Mouse (Mus musculus) C2C12 (cell line): ENCODE measurements around the gene Prkcq. TPM values are rescaled to one million over a fixed set of nuclear protein-coding genes. Genes with fewer than 3 reads are reported as not detected.

Experiments used
- H3K27me3 ChIP-seq: one replicate; pipeline ENCODE4 v1.6.1; 2011; ENCODE audit not compliant: control insufficient read depth, insufficient read depth, insufficient read length
- H3K36me3 ChIP-seq: one replicate; pipeline ENCODE4 v1.6.1; 2011; ENCODE audit not compliant: control insufficient read depth, insufficient read depth
- H3K4me3 ChIP-seq: one replicate; pipeline ENCODE4 v1.5.1; 2011; ENCODE audit warnings: mild to moderate bottlenecking, control low read depth; ENCODE audit not compliant: poor library complexity, insufficient read depth, severe bottlenecking
- H3K79me2 ChIP-seq: one replicate; pipeline ENCODE4 v1.6.1; 2011; ENCODE audit not compliant: control insufficient read depth, insufficient read depth
- H3K79me3 ChIP-seq: one replicate; pipeline ENCODE4 v1.6.1; 2011; ENCODE audit warnings: low read depth, control low read depth
- H3ac ChIP-seq: one replicate; pipeline ENCODE3; 2011; ENCODE audit warnings: low read depth; ENCODE audit not compliant: control insufficient read depth, insufficient read length
- CEBPB ChIP-seq: IDR thresholded peaks from one replicate; pipeline ENCODE4 v1.6.1; 2011; ENCODE audit warnings: low read depth, mild to moderate bottlenecking, control low read depth, moderate library complexity
- CTCF ChIP-seq: IDR thresholded peaks from one replicate; pipeline ENCODE4 v1.5.1; 2011; ENCODE audit not compliant: control insufficient read depth, insufficient read depth, insufficient read length
- FOSL1 ChIP-seq: IDR thresholded peaks from one replicate; pipeline ENCODE4 v1.8.0; 2011; ENCODE audit warnings: mild to moderate bottlenecking, low read length; ENCODE audit not compliant: poor library complexity, insufficient read depth, severe bottlenecking
- MAX ChIP-seq: IDR thresholded peaks from one replicate; pipeline ENCODE4 v1.6.1; 2011; ENCODE audit warnings: mild to moderate bottlenecking, control low read depth
- MYOD1 ChIP-seq: IDR thresholded peaks from one replicate; pipeline ENCODE4 v1.6.1; 2011; ENCODE audit warnings: low read depth; ENCODE audit not compliant: control insufficient read depth, insufficient read length
- MYOG ChIP-seq: IDR thresholded peaks from one replicate; pipeline ENCODE4 v1.6.1; 2011; ENCODE audit not compliant: control insufficient read depth, insufficient read length; ENCODE audit errors: extremely low read depth
- USF1 ChIP-seq: IDR thresholded peaks from one replicate; pipeline ENCODE4 v1.6.1; 2011; ENCODE audit warnings: low read depth, mild to moderate bottlenecking, control low read depth, moderate library complexity
- polyA plus RNA-seq: library from polyadenylated mRNA; unstranded; fragments of >200 nt; fragmentation: generic; extraction: Trizol; gene quantifications from one replicate; pipeline ENCODE4 v1.2.1, GENCODE M21; 2012; ENCODE audit warnings: missing spikeins

Prkcq gene
- polyA plus RNA-seq, 1 experiment: 0.05 TPM

DNA sequence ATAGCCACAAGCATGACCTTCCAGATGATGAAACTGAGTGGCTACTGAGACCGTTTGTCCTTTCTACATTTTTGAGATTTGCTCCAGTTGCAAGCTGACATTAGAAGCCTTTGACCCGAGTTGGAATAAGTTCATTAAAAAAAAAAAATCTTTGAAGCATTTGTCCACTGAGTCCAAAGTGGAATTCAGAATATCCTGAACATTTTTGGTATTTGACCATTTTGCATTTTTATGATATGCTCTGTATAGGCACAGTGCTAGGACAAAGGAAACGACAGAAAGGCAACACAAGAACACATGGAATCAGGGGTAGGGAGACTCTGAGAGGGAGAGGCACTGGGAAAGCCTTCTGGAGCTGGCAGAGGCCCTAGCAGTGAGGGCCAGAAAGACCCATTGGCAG is 9.2 kb upstream of the Prkcq start:
- Histone ChIP-seq H3K36me3 (no peaks in the 10 kb centered on the region), H3K79me2 (no peaks in the 10 kb centered on the region), H3ac (no peak overlapping the region), H3K79me3 (no peaks in the 10 kb centered on the region), H3K27me3 (peaks cover 3% of the 10 kb centered on the region), H3K4me3 (no peak overlapping the region)
- no peak for TF ChIP-seq MAX
- no peak for TF ChIP-seq USF1
- TF ChIP-seq MYOG: no peak
- no peak for TF ChIP-seq MYOD1
- no peak for TF ChIP-seq CEBPB
- TF ChIP-seq CTCF: no peak
- TF ChIP-seq FOSL1: no peak

DNA sequence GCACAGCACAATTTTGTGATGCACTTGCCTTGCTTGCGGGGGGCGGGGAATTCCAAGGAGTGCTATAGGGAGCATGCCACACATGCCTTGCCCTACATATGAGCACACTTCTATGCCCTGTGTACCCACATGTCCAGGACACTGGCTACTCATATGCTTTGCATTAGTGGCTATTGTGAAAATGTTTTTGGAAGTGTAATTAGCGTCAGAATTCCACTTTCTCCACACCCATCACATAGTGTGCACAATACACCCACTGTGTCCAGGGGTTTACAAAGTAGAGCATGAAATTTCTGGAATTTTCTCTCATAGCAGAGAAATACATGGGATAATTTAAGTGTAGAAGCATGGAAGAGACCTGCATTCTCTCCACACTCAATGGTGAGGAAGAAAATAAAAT is 7.7 kb upstream of the Prkcq start:
- Histone ChIP-seq H3K27me3 (peaks cover 3% of the 10 kb centered on the region), H3K79me2 (no peaks in the 10 kb centered on the region), H3K79me3 (no peaks in the 10 kb centered on the region), H3ac (no peak overlapping the region), H3K4me3 (no peak overlapping the region), H3K36me3 (no peaks in the 10 kb centered on the region)
- TF ChIP-seq MAX (no peak), CTCF (no peak), MYOD1 (no peak), USF1 (no peak), FOSL1 (no peak), MYOG (no peak), CEBPB (no peak)

DNA sequence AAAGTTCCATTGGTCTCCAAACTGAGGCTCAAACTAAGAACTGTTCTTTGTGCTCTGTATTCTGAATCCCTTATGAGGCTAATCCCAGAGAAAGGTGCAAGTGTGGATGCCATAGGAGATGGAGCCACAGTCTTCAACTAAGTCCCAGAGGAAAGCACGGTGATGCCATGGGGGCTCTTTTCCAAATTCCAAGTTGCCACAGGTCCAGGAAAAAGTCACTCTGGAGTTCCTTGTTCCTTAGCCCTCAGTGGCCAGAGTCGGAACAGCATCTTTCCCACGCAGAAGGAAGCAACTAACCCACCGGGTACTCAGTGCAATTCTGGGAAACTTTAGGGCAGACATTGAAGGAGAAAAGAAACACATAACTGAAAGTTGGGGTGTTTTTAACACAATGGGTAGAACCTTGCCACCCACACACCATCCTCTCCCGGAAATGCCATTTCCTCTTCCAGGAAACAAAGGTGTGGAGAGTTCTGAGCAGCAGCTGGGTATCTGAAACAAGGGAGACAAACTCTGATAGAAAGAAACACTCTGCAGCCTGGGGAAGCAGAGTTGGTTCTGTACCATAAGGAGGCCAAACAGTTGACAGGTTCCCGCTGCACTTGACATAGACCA is 2.1 kb upstream of the Prkcq start:
- Histone ChIP-seq H3K27me3 (peaks cover 16% of the 10 kb centered on the region), H3K4me3 (no peak overlapping the region), H3ac (no peak overlapping the region), H3K79me2 (no peaks in the 10 kb centered on the region), H3K79me3 (no peaks in the 10 kb centered on the region), H3K36me3 (no peaks in the 10 kb centered on the region)
- no peak for TF ChIP-seq MYOG

DNA sequence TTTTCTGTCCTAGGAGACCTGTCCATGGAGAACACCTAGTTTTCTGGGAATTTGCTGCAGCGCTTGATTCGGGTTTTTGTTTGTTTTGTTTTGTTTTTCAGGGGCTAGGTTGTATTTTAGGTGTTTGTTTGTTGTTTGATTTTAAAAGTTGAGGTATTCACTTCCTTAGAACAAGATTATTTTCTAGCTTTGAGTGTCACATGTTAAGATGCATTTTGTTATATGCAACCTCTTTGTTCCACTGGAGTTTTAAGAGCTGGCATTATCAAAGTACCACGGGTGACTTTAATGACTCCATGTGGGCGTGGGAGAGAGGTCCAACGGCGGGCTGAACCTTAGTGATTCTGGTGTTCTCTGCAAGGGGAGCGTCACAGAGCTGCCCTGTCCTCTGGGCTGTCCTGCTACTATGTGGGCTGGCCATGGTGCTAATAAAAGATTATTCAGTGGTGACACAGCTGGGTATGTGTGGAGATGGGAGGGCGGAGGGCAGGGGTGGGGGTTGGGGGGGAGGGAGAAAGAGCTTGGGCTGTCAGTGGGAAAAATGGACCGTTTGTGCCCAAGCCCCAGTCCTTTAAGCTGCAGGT is 1.0 kb downstream of the Prkcq start:
- Histone ChIP-seq H3K79me3 (no peaks in the 10 kb centered on the region), H3K27me3 (peaks cover 13% of the 10 kb centered on the region), H3K36me3 (no peaks in the 10 kb centered on the region), H3K79me2 (no peaks in the 10 kb centered on the region), H3K4me3 (no peak overlapping the region), H3ac (no peak overlapping the region)
- TF ChIP-seq MAX (no peak), FOSL1 (no peak), MYOD1 (no peak), CTCF (no peak)

DNA sequence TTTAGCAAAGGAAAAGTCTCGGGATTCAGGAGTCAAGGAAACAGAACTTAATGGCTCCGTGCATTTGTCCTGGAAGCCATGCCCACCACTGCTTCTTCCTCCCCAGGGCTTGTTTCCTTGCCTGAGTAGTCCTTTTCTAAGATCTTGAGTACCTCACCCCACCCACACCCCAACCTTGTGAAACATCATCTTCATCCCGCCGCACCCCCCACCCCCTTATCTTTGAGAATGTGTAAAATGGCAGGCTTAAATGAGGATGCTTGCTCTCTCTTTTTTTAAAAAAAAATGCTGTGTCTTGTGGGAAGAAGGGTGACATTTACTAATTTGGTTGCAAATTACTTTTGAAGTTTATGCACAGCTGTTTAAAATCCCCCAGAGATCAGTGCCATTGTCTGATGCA is 1.6 kb downstream of the Prkcq start:
- H3K79me2 ChIP-seq: no peaks in the 10 kb centered on the region
- no peak overlapping the region for H3K4me3 ChIP-seq
- H3K27me3 ChIP-seq: peaks cover 13% of the 10 kb centered on the region
- no peaks in the 10 kb centered on the region for H3K36me3 ChIP-seq
- no peaks in the 10 kb centered on the region for H3K79me3 ChIP-seq
- H3ac ChIP-seq: no peak overlapping the region
- TF ChIP-seq MAX (no peak), USF1 (no peak), CTCF (no peak), MYOD1 (no peak), MYOG (no peak), CEBPB (no peak), FOSL1 (no peak)

DNA sequence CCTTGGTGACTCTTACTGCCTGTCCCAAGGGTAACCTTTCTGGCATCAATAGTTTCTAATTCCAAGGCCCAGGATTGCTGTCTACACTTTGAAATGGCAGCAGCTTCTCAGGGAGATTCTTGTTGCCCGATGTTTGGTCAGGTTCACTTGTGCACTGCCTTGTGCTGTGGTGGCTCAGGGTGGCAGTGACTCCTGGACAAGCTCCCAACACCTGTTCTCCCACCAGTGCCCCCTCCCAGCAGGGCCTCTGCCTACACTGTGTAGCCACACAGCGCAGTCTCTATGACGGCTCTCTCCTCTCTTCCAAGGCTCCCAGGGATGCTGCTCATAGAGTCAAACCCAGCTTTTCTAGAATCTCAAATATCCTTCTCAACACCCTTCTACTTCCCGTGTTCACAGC is 2.2 kb downstream of the Prkcq start:
- Histone ChIP-seq H3K79me2 (no peaks in the 10 kb centered on the region), H3K36me3 (no peaks in the 10 kb centered on the region), H3K4me3 (no peak overlapping the region), H3K79me3 (no peaks in the 10 kb centered on the region), H3K27me3 (peaks cover 13% of the 10 kb centered on the region), H3ac (no peak overlapping the region)
- TF ChIP-seq MYOG (no peak), MYOD1 (no peak), FOSL1 (no peak), MAX (no peak), CEBPB (no peak), CTCF (no peak)
